8 mouse cellular contexts compared by ENCODE assay signal in the genomic region with DNA sequence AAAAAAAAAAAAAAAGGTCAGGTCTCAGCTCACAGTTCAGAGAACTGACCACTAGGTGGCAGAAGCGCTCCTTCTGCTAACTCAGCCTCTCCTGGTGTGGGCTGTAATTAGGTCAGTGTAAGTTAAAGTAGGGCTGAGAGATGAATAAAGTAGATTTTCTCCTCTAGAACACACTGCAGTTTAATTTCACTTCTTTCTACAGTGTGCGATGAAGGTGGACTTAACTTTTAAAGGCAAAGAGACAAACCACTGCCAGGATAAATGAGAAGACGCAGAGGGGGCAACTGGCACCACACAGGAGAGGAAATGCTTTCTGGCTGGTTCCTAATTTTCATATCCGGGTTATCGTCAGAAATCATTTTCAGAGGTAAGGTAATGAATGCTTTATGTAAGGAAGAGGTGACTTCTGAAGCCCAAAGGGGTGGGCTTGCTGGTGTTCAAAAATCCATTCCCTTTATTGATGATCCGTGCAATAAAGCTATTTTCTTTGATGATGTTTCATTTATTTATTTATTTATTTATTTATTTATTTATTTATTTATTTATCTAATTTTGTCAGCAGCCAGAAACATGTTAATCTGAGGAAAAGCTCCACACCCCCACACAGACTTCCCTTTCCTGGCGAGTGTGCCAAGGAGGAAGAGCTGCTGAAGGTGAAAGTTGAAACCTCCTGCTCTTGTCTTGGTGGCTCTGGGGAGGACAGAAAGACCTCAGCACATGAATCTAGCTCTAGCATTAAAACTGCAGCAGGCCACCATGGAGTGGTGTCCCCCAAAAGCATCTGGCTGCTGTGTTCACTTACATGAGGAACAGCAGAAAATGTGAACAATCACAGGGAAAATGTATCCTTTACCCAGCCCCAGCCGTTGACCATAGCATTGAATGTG.
DNase-seq lines count a peak whose midpoint lies in the region; ATAC-seq and TF ChIP-seq lines count a peak whose summit lies in the region.

No protein-coding gene starts in this region.

- H3K4me1 ChIP-seq in cortical plate, adult 2 months (ENCODE audit: control insufficient read depth, insufficient read depth, low read length) = no peaks in the 10 kb centered on the region
- H3K4me1 ChIP-seq in intestine, embryonic 14.5 days (replicated peaks; ENCODE audit: control insufficient read depth, insufficient read depth, low read length) = 0 out of 2 replicates have a peak, but pooled peaks cover 3% of the 10 kb centered on the region

- no peak; the same call in 1 of the 2 replicates for ATAC-seq in intestine, embryonic 14.5 days (replicated peaks; ENCODE audit: low FRiP score, low TSS enrichment, low read depth)
- peak; percentile 97 for ATAC-seq in megakaryocyte progenitor cell, adult 5-6 weeks (replicated peaks; ENCODE audit: poor library complexity)

- no peaks in the 10 kb centered on the region for H3K9me3 ChIP-seq in intestine, embryonic 14.5 days (ENCODE audit: control insufficient read depth, low read length)

- H3K9ac ChIP-seq in intestine, embryonic 14.5 days (ENCODE audit: low read length) = no peak overlapping the region

- WGBS in intestine, embryonic 14.5 days = 41% methylated on average over 8 of the region's 8 CpGs

- peak; percentile 81 for TF ChIP-seq CTCF in cortical plate, adult 2 months (IDR thresholded peaks at IDR 0.05; ENCODE audit: extremely low read depth, insufficient read depth, low read length)

- intact Hi-C loops in left cerebral cortex, postnatal 10 days (cut with DNase I) = no loop called here

- peak overlapping the region; percentile 20 for H3K4me3 ChIP-seq in cortical plate, adult 2 months (ENCODE audit: insufficient read depth, low read length)
- no peak overlapping the region for H3K4me3 ChIP-seq in intestine, embryonic 14.5 days (ENCODE audit: low read depth, low read length)

- DNase-seq in adrenal gland, adult (ENCODE audit: inconsistent age in 2 of 2, low spot score in 1 of 2) = peak; percentile 68 to 93
- peak; percentile 83 for DNase-seq in gastrocnemius, postnatal 10 days
- peak; percentile 86 for DNase-seq in intestine, embryonic 14.5 days (ENCODE audit: low spot score)
- DNase-seq in left cerebral cortex, postnatal 10 days (ENCODE audit: extremely low spot score in 1 of 2, low spot score in 2 of 2) = peak; percentile 61 to 82
- peak; percentile 67 to 87 for DNase-seq in right cerebral cortex, postnatal 10 days (ENCODE audit: low spot score in 2 of 2)
- DNase-seq in urinary bladder, postnatal 14 days (ENCODE audit: low spot score) = peak; percentile 83

- peak overlapping the region; percentile 29; the same call in 1 of the 2 replicates for H3K4me2 ChIP-seq in intestine, embryonic 14.5 days (ENCODE audit: low read length)

- no peaks in the 10 kb centered on the region for H3K36me3 ChIP-seq in intestine, embryonic 14.5 days (ENCODE audit: control insufficient read depth, insufficient read depth, low read length)

- TF ChIP-seq POLR2A in cortical plate, adult 2 months (IDR thresholded peaks at IDR 0.05; ENCODE audit: extremely low read depth, insufficient read depth, low read length) = no peak

- H3K27ac ChIP-seq in cortical plate, adult 2 months (ENCODE audit: insufficient read depth, low read length) = no peak overlapping the region
- H3K27ac ChIP-seq in intestine, embryonic 14.5 days (ENCODE audit: low read depth) = no peak overlapping the region

- no peaks in the 10 kb centered on the region for H3K27me3 ChIP-seq in intestine, embryonic 14.5 days (replicated peaks; ENCODE audit: control insufficient read depth, insufficient read depth, low read length)
